Mouse (Mus musculus): ENCODE results near the gene Aldh1l2. TPM values are rescaled to one million over a fixed set of nuclear protein-coding genes. Genes with fewer than 3 reads are reported as not detected.

Gene Aldh1l2
- total RNA-seq, 2 experiments from 2014 or later: 2.5 TPM

GRCm38 (mm10) chr10:83477286-83477685, 56.7 kb downstream of the Aldh1l2 start:
- DNase-seq (ENCODE audit: extremely low spot score in 1 of 2, low spot score in 1 of 2): no peak

- no peak for DNase-seq (ENCODE audit: extremely low spot score in 1 of 2, low spot score in 1 of 2)
Measured at GRCm38 (mm10) chr10:83475226-83475625, 58.7 kb downstream of the Aldh1l2 start.

- no peak for DNase-seq (ENCODE audit: extremely low spot score in 1 of 2, low spot score in 1 of 2)
Measured at GRCm38 (mm10) chr10:83457531-83457930, 76.4 kb downstream of the Aldh1l2 start.

GRCm38 (mm10) chr10:83448582-83448981, 85.4 kb downstream of the Aldh1l2 start:
- no peak for DNase-seq (ENCODE audit: extremely low spot score in 1 of 2, low spot score in 1 of 2)

Other genes with a start within 250 kb of the Aldh1l2 start
- gene Slc41a2, start 196.3 kb downstream of the Aldh1l2 start, total RNA-seq (2021): 10 to 100 TPM; 21.5 to 23.0 TPM
- 1 to 10 TPM; 2.3 to 3.5 TPM for gene D10Wsu102e, start 173.9 kb downstream of the Aldh1l2 start, total RNA-seq (2021)
- 10 to 100 TPM; 25.0 to 28.3 TPM for gene Washc4, start 9.6 kb upstream of the Aldh1l2 start, total RNA-seq (2021)
- gene Appl2, start 114.6 kb upstream of the Aldh1l2 start, total RNA-seq (2021): 10 to 100 TPM; 65.5 to 76.2 TPM
- 10 to 100 TPM; 15.2 to 18.9 TPM for gene 1500009L16Rik, start 188.7 kb upstream of the Aldh1l2 start, total RNA-seq (2021)

All from layer of hippocampus, postnatal 25 days (tissue).